Comparison of ENCODE assay signal across 7 mouse cellular contexts in the genomic region with DNA sequence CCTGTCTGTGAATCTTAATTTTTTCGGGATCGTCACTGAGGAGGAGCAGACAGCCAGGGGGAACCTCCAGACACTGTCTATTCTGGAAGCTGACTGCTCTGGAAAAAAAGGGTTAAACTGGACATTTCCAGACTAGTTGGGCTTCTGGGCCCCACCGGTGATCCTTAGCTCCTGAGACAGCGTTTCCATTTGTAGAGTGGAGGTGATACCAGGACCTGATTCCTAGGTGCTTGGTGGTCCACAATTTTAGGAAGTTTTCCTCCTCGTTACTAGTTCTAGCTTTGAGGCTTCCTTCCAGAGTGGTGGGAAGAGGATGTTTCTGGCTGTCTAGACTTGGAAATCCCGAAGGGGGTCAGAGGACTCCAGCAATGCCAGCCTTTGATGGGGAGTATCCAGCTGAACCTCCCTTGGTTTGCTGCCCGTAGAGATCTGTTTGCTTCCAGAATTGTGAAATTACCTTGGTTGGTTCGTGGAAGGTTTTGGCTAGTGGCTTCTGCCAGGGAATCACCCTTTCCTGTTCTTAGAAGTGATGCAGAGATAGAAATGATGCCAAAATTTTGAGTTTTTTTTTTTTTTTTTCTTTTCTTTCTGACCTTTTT. TPM values are rescaled to one million over a fixed set of nuclear protein-coding genes. Genes with fewer than 3 reads are reported as not detected.
DNase-seq lines count a peak whose midpoint lies in the region; ATAC-seq and TF ChIP-seq lines count a peak whose summit lies in the region.

No protein-coding gene starts in this region.

- H3K9ac ChIP-seq in embryonic facial prominence, embryonic 13.5 days = peak overlapping the region; percentile 99
- H3K9ac ChIP-seq in intestine, embryonic 15.5 days = peak overlapping the region; percentile 98
- H3K9ac ChIP-seq in neural tube, embryonic 14.5 days (replicated peaks; ENCODE audit: low read depth, low read length) = peak overlapping the region; percentile 93

- H3K27ac ChIP-seq in embryonic facial prominence, embryonic 13.5 days = peak overlapping the region; percentile 81
- H3K27ac ChIP-seq in intestine, embryonic 15.5 days = peak overlapping the region; percentile 83; the same call in 1 of the 2 replicates
- peak overlapping the region; percentile 85 for H3K27ac ChIP-seq in neural tube, embryonic 14.5 days (ENCODE audit: low read depth, low read length)

- H3K9me3 ChIP-seq in embryonic facial prominence, embryonic 13.5 days = no peaks in the 10 kb centered on the region
- no peaks in the 10 kb centered on the region for H3K9me3 ChIP-seq in intestine, embryonic 15.5 days
- no peaks in the 10 kb centered on the region for H3K9me3 ChIP-seq in neural tube, embryonic 14.5 days (ENCODE audit: control insufficient read depth, low read length)

- peaks cover 16% of the 10 kb centered on the region for H3K4me1 ChIP-seq in lung, adult 2 months (ENCODE audit: control insufficient read depth, insufficient read depth, low read length)
- peaks cover 34% of the 10 kb centered on the region for H3K4me1 ChIP-seq in embryonic facial prominence, embryonic 13.5 days
- peaks cover 28% of the 10 kb centered on the region for H3K4me1 ChIP-seq in intestine, embryonic 15.5 days (replicated peaks)
- peaks cover 22% of the 10 kb centered on the region for H3K4me1 ChIP-seq in neural tube, embryonic 14.5 days (ENCODE audit: control insufficient read depth, insufficient read depth, low read length)

- H3K4me3 ChIP-seq in lung, adult 2 months (replicated peaks; ENCODE audit: extremely low read depth, low read depth, low read length) = peak overlapping the region; percentile 76
- H3K4me3 ChIP-seq in embryonic facial prominence, embryonic 13.5 days = peak overlapping the region; percentile 98
- H3K4me3 ChIP-seq in intestine, embryonic 15.5 days (replicated peaks) = peak overlapping the region; percentile 96
- peak overlapping the region; percentile 92 for H3K4me3 ChIP-seq in neural tube, embryonic 14.5 days (ENCODE audit: low read depth, low read length)

- 0 out of 2 replicates have a peak, but pooled peaks cover 5% of the 10 kb centered on the region for H3K36me3 ChIP-seq in embryonic facial prominence, embryonic 13.5 days
- H3K36me3 ChIP-seq in intestine, embryonic 15.5 days = no peaks in the 10 kb centered on the region
- H3K36me3 ChIP-seq in neural tube, embryonic 14.5 days (ENCODE audit: control insufficient read depth, insufficient read depth, low read length) = no peaks in the 10 kb centered on the region

- TF ChIP-seq POLR2A in lung, adult 2 months (IDR thresholded peaks at IDR 0.05; ENCODE audit: borderline replicate concordance, extremely low read depth, low read depth, low read length) = no peak

- DNase-seq in lung, adult 2 months = no peak
- DNase-seq in lung, postnatal 25 days (ENCODE audit: low spot score) = no peak
- DNase-seq in gastrocnemius, postnatal 4 days (ENCODE audit: low spot score in 2 of 2) = no peak

- H3K4me2 ChIP-seq in embryonic facial prominence, embryonic 13.5 days = peak overlapping the region; percentile 84
- H3K4me2 ChIP-seq in intestine, embryonic 15.5 days (replicated peaks) = peak overlapping the region; percentile 61
- H3K4me2 ChIP-seq in neural tube, embryonic 14.5 days (ENCODE audit: low read depth, low read length) = peak overlapping the region; percentile 67

- WGBS in lung, adult 2 months = 3% methylated on average over 8 of the region's 8 CpGs
- 10% methylated on average over 8 of the region's 8 CpGs for WGBS in embryonic facial prominence, embryonic 13.5 days
- WGBS in intestine, embryonic 15.5 days = 7% methylated on average over 8 of the region's 8 CpGs
- 13% methylated on average over 8 of the region's 8 CpGs for WGBS in neural tube, embryonic 14.5 days

- no peak for ATAC-seq in embryonic facial prominence, embryonic 13.5 days (ENCODE audit: insufficient number of reproducible peaks, insufficient read depth, low FRiP score, low TSS enrichment, low read depth)
- no peak for ATAC-seq in intestine, embryonic 15.5 days
- ATAC-seq in neural tube, embryonic 14.5 days (ENCODE audit: low read depth) = no peak
- ATAC-seq in inflammation-experienced regulatory T-cells, adult 6 months = no peak

- H3K27me3 ChIP-seq in embryonic facial prominence, embryonic 13.5 days = no peaks in the 10 kb centered on the region
- H3K27me3 ChIP-seq in intestine, embryonic 15.5 days (replicated peaks) = no peaks in the 10 kb centered on the region
- H3K27me3 ChIP-seq in neural tube, embryonic 14.5 days (ENCODE audit: control insufficient read depth, insufficient read depth, low read length) = no peaks in the 10 kb centered on the region

- TF ChIP-seq CTCF in lung, adult 2 months (IDR thresholded peaks at IDR 0.05; ENCODE audit: insufficient read depth, low read length) = no peak

RNA-seq across cellular contexts. Expression of gene Zfp598, which starts 0.9 kb away (rescaled TPM):
- 89.7 and 89.8 TPM in 2 replicates for polyA plus RNA-seq in lung, adult 2 months (2012; rRNA removed)
- 21.4 and 22.1 TPM in 2 replicates for polyA plus RNA-seq in embryonic facial prominence, embryonic 13.5 days (2015; fragmentation: Nextera tagmentation; extraction: Ambion mirVana)
- 20.0 and 20.5 TPM in 2 replicates for polyA plus RNA-seq in intestine, embryonic 15.5 days (2015; fragmentation: Nextera tagmentation; extraction: Ambion mirVana)
- 22.6 and 24.5 TPM in 2 replicates for polyA plus RNA-seq in neural tube, embryonic 14.5 days (2014; fragmentation: Nextera tagmentation; extraction: Ambion mirVana)
- 10 to 100 TPM; 25.7 to 29.6 TPM for total RNA-seq in gastrocnemius, postnatal 4 days (2021)
- polyA plus RNA-seq in inflammation-experienced regulatory T-cells, adult 6 months (2017; shearing (Covaris generic)) = 1 to 10 TPM; 4.1 to 5.8 (median 5.4) TPM

RNA-seq across cellular contexts. Expression of gene Npw, which starts 12.1 kb away (rescaled TPM):
- 77.9 and 131 TPM in 2 replicates for polyA plus RNA-seq in lung, adult 2 months (2012; rRNA removed)
- 0.74 and 1.2 TPM in 2 replicates for polyA plus RNA-seq in embryonic facial prominence, embryonic 13.5 days (2015; fragmentation: Nextera tagmentation; extraction: Ambion mirVana)
- 0.30 and 0.56 TPM in 2 replicates for polyA plus RNA-seq in intestine, embryonic 15.5 days (2015; fragmentation: Nextera tagmentation; extraction: Ambion mirVana)
- not detected in 2 replicates for polyA plus RNA-seq in neural tube, embryonic 14.5 days (2014; fragmentation: Nextera tagmentation; extraction: Ambion mirVana)
- not detected for total RNA-seq in gastrocnemius, postnatal 4 days (2021)
- polyA plus RNA-seq in inflammation-experienced regulatory T-cells, adult 6 months (2017; shearing (Covaris generic)) = not detected

RNA-seq across cellular contexts. Expression of gene Syngr3, which starts 19.4 kb away (rescaled TPM):
- polyA plus RNA-seq in lung, adult 2 months (2012; rRNA removed) = 0.46 and 0.62 TPM in 2 replicates
- polyA plus RNA-seq in embryonic facial prominence, embryonic 13.5 days (2015; fragmentation: Nextera tagmentation; extraction: Ambion mirVana) = 4.6 and 4.9 TPM in 2 replicates
- polyA plus RNA-seq in intestine, embryonic 15.5 days (2015; fragmentation: Nextera tagmentation; extraction: Ambion mirVana) = 7.0 and 7.7 TPM in 2 replicates
- polyA plus RNA-seq in neural tube, embryonic 14.5 days (2014; fragmentation: Nextera tagmentation; extraction: Ambion mirVana) = 154 and 196 TPM in 2 replicates
- total RNA-seq in gastrocnemius, postnatal 4 days (2021) = under 1 TPM; 0.13 to 0.15 TPM
- 1 to 10 TPM in 2 of 3 experiments, under 1 TPM in 1; 0.51 to 5.4 (median 1.7) TPM for polyA plus RNA-seq in inflammation-experienced regulatory T-cells, adult 6 months (2017; shearing (Covaris generic))

RNA-seq across cellular contexts. Expression of gene Slc9a3r2, which starts 20.2 kb away (rescaled TPM):
- polyA plus RNA-seq in lung, adult 2 months (2012; rRNA removed) = 507 and 712 TPM in 2 replicates
- 50.2 and 50.4 TPM in 2 replicates for polyA plus RNA-seq in embryonic facial prominence, embryonic 13.5 days (2015; fragmentation: Nextera tagmentation; extraction: Ambion mirVana)
- 43.9 and 49.2 TPM in 2 replicates for polyA plus RNA-seq in intestine, embryonic 15.5 days (2015; fragmentation: Nextera tagmentation; extraction: Ambion mirVana)
- 49.3 and 52.6 TPM in 2 replicates for polyA plus RNA-seq in neural tube, embryonic 14.5 days (2014; fragmentation: Nextera tagmentation; extraction: Ambion mirVana)
- total RNA-seq in gastrocnemius, postnatal 4 days (2021) = 10 to 100 TPM; 35.4 to 35.6 TPM
- polyA plus RNA-seq in inflammation-experienced regulatory T-cells, adult 6 months (2017; shearing (Covaris generic)) = not detected

RNA-seq across cellular contexts. Expression of gene Gfer, which starts 25.6 kb away (rescaled TPM):
- polyA plus RNA-seq in lung, adult 2 months (2012; rRNA removed) = 13.7 and 20.3 TPM in 2 replicates
- 43.8 and 49.0 TPM in 2 replicates for polyA plus RNA-seq in embryonic facial prominence, embryonic 13.5 days (2015; fragmentation: Nextera tagmentation; extraction: Ambion mirVana)
- polyA plus RNA-seq in intestine, embryonic 15.5 days (2015; fragmentation: Nextera tagmentation; extraction: Ambion mirVana) = 41.8 and 45.9 TPM in 2 replicates
- 37.0 and 40.1 TPM in 2 replicates for polyA plus RNA-seq in neural tube, embryonic 14.5 days (2014; fragmentation: Nextera tagmentation; extraction: Ambion mirVana)
- total RNA-seq in gastrocnemius, postnatal 4 days (2021) = 10 to 100 TPM; 22.9 to 24.6 TPM
- 10 to 100 TPM; 10.2 to 18.4 (median 13.1) TPM for polyA plus RNA-seq in inflammation-experienced regulatory T-cells, adult 6 months (2017; shearing (Covaris generic))

Comparison
In these comparisons a context has a peak if more than half of its experiments do, and no peak if none do; other contexts are left out.
1. RNA of gene Npw, which starts 12.1 kb away (polyA plus RNA-seq): 77.9 to 131 TPM in lung, adult 2 months; 0.74 to 1.2 TPM in embryonic facial prominence, embryonic 13.5 days, 0.30 to 0.56 TPM in intestine, embryonic 15.5 days, not detected in neural tube, embryonic 14.5 days and not detected in inflammation-experienced regulatory T-cells, adult 6 months; every median in the first group is over 10 times any median in the second.
2. RNA of gene Syngr3, which starts 19.4 kb away (polyA plus RNA-seq): 154 to 196 TPM in neural tube, embryonic 14.5 days; 7.0 to 7.7 TPM in intestine, embryonic 15.5 days, 4.6 to 4.9 TPM in embryonic facial prominence, embryonic 13.5 days, 0.51 to 5.4 TPM in inflammation-experienced regulatory T-cells, adult 6 months and 0.46 to 0.62 TPM in lung, adult 2 months; every median in the first group is over 10 times any median in the second.
3. Peak in every context shown above with its lines, with median percentiles within 50 percentile points of each other: H3K4me3 ChIP-seq, H3K27ac ChIP-seq, H3K4me2 ChIP-seq and H3K9ac ChIP-seq.